Mouse (Mus musculus) mouse trophoblast stem cell (cell line): ENCODE results near the gene Ctse.

Experiments
- in situ Hi-C, 2 experiments: fragments of 300-500 bp; cut with MseI, MboI; formaldehyde crosslinking; loops; 2 replicates in 1 of 2; 3 replicates in 1 of 2; pipeline ENCODE4 v1.15.1; 2025

Gene Ctse

DNA sequence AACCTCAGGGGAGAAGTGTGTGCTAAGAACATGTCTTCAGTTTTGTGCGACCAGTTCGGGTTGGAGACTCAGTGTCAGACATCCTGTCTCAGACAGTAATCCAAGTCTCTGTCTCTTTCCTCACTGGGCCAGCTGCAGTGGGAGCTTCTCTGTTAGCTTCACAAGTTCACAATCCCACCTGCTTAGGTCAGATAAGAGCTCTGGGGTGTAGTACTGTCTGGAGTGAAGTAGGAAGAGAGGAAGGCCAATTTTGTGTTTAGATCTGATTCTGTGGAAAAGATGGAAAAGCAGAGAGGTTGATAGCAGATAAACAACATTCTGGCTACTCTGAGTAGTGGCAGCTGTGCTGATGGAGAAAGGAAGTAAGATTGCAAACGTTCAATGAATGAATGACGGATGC, 61.5 kb downstream of the Ctse start:
- in situ Hi-C loops: loop anchor here in 1 of 2 experiments (10.0 kb wide), 1 partner anchor 185 kb away; no protein-coding TSS in a partner anchor

- in situ Hi-C loops: loop anchor here in 1 of 2 experiments (10.0 kb wide), 1 partner anchor 184 kb away; no protein-coding TSS in a partner anchor
These were observed 62.3 kb downstream of the Ctse start for GRCm38 (mm10) chr1:131700447-131700846.

GRCm38 (mm10) chr1:131701391-131701790, 63.3 kb downstream of the Ctse start:
- in situ Hi-C loops: loop anchor here in 1 of 2 experiments (10.0 kb wide), 1 partner anchor 183 kb away; no protein-coding TSS in a partner anchor

- in situ Hi-C loops: loop anchor here in 1 of 2 experiments (10.0 kb wide), 1 partner anchor 183 kb away; no protein-coding TSS in a partner anchor
These were observed 64.1 kb downstream of the Ctse start for GRCm38 (mm10) chr1:131702094-131702766.

- in situ Hi-C loops: loop anchor here in 1 of 2 experiments (10.0 kb wide), 1 partner anchor 181 kb away; no protein-coding TSS in a partner anchor
These were observed 65.4 kb downstream of the Ctse start for GRCm38 (mm10) chr1:131703482-131703881.

DNA sequence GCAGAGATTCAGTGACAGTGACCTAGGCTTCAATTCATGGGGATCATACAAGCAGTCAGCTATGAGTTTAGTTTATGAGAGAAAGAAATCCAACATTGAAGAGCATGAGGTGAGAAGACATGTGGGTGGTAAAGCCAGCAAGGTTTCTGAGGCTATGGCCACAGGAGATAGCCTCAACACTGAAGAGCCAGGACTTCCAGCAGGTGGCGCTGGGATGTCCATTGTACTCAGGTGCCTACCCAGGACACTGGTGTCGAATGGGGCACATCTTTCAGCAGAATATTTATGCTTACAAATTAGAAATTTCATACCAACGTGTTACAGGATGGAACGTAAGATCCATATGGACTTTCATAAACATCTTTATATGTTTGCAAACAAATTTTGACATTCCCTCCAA, 70.2 kb downstream of the Ctse start:
- in situ Hi-C loops: loop anchor here in 1 of 2 experiments (10.0 kb wide), 1 partner anchor 176 kb away; no protein-coding TSS in a partner anchor

DNA sequence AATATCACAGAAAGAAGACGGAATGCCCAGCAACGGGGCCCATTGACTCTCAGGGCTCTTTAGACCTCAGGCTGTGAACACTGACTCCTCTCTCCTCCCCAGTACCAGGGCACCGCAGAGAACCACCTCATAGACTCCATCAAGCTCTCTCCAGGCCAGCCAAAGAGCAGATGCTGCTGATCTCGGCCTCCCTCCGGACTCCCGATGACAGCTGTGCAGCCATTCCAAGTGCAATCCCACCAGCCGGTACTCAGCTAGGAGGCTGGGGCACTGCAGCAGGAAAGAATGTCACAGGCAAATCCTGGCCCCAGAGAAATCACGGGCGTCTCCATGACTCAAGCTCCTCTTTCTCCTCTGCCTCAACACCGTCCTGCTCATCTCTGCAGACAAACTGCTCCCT, 73.4 kb downstream of the Ctse start:
- in situ Hi-C loops: loop anchor here (5.0 kb wide), 1 partner anchor 56 kb away; no protein-coding TSS in a partner anchor

GRCm38 (mm10) chr1:131712386-131712785, 74.3 kb downstream of the Ctse start:
- in situ Hi-C loops: loop anchor here (5.0 kb wide), 1 partner anchor 55 kb away; no protein-coding TSS in a partner anchor

GRCm38 (mm10) chr1:131714388-131715337, 76.6 kb downstream of the Ctse start:
- in situ Hi-C loops: loop anchor here (5.0 kb wide), 1 partner anchor 53 kb away; no protein-coding TSS in a partner anchor

DNA sequence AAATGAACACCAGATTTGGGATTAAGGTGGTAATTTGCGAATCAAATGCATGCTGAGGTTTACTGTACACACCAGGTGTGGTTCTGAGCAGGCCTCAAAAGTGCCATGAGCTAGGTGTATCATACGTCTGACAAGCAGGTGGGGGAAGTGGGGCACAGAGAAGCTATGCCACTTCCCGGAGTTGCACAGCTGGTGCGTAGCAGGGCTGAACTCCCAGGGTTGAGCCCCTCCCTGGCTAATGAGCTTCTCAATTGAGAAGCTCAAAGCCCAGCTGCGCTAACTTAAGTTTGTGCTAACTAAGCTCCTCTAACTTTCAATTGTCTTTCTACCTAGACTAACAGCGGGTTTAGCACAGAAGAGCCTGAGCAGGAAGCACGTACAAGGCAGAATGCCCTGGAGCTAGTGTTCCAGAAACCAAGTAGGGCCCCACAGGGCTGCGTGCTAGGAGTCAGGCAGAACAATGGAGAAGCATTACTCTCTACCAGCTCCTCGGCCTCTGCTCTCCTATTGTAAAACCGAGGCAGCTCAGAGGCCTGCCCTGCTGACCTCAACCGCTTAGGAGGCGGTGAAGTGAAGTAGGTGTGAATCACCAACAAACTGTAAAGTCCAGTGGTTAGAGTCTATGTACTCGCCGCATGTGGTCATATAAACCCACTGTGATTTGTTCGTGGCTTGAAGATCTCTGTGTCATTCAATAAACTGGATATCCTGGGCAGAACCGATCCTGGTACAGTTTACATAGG, 81.0 kb downstream of the Ctse start:
- in situ Hi-C loops: no loop called here

DNA sequence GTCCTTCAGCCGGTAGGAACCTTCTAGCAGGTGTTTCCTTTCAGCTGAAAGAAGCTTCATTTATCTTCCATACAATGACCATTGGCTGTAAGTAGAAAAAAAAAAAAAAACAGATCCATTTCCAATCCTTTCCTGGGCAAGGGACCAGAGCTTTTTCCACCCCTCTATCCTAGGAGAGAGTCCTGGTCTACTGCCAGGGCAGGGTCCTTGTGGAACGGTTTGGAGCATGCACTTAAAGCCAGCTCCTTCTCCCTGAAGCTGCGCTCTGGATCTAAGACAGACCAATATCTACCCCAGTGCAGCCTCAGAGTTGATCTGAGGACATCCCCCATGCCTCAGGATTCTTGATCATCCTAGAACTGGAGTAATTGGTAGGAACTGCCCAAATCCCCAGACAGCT, 83.9 kb downstream of the Ctse start:
- in situ Hi-C loops: no loop called here

- in situ Hi-C loops: no loop called here
These were observed 85.4 kb downstream of the Ctse start for GRCm38 (mm10) chr1:131723549-131723948.
